Mouse (Mus musculus) MEL (cell line): ENCODE results near the gene Vangl1. TPM values are rescaled to one million over a fixed set of nuclear protein-coding genes. Genes with fewer than 3 reads are reported as not detected.

Experiments used
- DNase-seq: peaks from one replicate; pipeline ENCODE4 v3.0.0; 2011; ENCODE audit warnings: low read depth, low spot score
- H3K27ac ChIP-seq: 2 replicates; pipeline ENCODE4 v1.5.1; 2012; ENCODE audit warnings: low read depth, mild to moderate bottlenecking, control low read depth, low read length, moderate library complexity; ENCODE audit not compliant: control insufficient read depth
- H3K27me3 ChIP-seq, 2 experiments: fragments of 150-350 bp in 1 of 2; sonication (generic) in 1 of 2; 2 replicates each; pipeline ENCODE4 v1.6.1; 2012; ENCODE audit warnings: low read length in 2 of 2, mild to moderate bottlenecking in 2 of 2, improper control_type of control experiment in 1 of 2, moderate library complexity in 1 of 2; ENCODE audit not compliant: insufficient read depth in 2 of 2, control insufficient read depth in 1 of 2
- H3K36me3 ChIP-seq, 2 experiments: 2 replicates each; pipeline ENCODE4 v1.6.1; 2012 to 2014; ENCODE audit warnings: low read length in 2 of 2, improper control_type of control experiment in 1 of 2, inconsistent platforms in 1 of 2, mild to moderate bottlenecking in 1 of 2; ENCODE audit not compliant: insufficient read depth in 2 of 2, control insufficient read depth in 1 of 2
- H3K4me1 ChIP-seq, 2 experiments: fragments of 150-350 bp in 1 of 2; sonication (generic) in 1 of 2; 2 replicates each; pipeline ENCODE4 v1.6.1; 2012; ENCODE audit warnings: low read length in 2 of 2, improper control_type of control experiment in 1 of 2, mild to moderate bottlenecking in 1 of 2; ENCODE audit not compliant: insufficient read depth in 2 of 2, control insufficient read depth in 1 of 2
- H3K4me3 ChIP-seq, 2 experiments: fragments of 150-350 bp in 1 of 2; sonication (generic) in 1 of 2; 2 replicates each; pipeline ENCODE4 v1.5.1; 2012; ENCODE audit warnings: low read depth in 2 of 2, low read length in 2 of 2, mild to moderate bottlenecking in 2 of 2, moderate library complexity in 2 of 2, control low read depth in 1 of 2, improper control_type of control experiment in 1 of 2; ENCODE audit not compliant: control insufficient read depth in 1 of 2, insufficient read depth in 1 of 2
- H3K79me2 ChIP-seq: 2 replicates; pipeline ENCODE4 v1.6.1; 2012; ENCODE audit warnings: mild to moderate bottlenecking, low read length, moderate library complexity; ENCODE audit not compliant: control insufficient read depth, poor library complexity, insufficient read depth
- H3K9ac ChIP-seq: 2 replicates; pipeline ENCODE4 v1.6.1; 2012; ENCODE audit warnings: low read depth, mild to moderate bottlenecking, control low read depth, low read length, moderate library complexity; ENCODE audit not compliant: control insufficient read depth, poor library complexity, severe bottlenecking
- H3K9me3 ChIP-seq: fragments of 150-350 bp; sonication (generic); replicated peaks from 2 replicates; pipeline ENCODE4 v1.6.1; 2012; ENCODE audit warnings: mild to moderate bottlenecking, low read length, improper control_type of control experiment, moderate library complexity; ENCODE audit not compliant: insufficient read depth
- CHD2 ChIP-seq: IDR thresholded peaks from 2 replicates; pipeline ENCODE4 v1.6.1; 2011; ENCODE audit warnings: low read length, improper control_type of control experiment
- CTCF ChIP-seq, 3 experiments: IDR thresholded peaks in 2 of 3; conservative IDR thresholded peaks in 1 of 3; 2 replicates each; pipeline ENCODE4 v1.5.1; 2011 to 2012; ENCODE audit warnings: low read length in 3 of 3, low read depth in 2 of 3, mild to moderate bottlenecking in 2 of 3, improper control_type of control experiment in 1 of 3, inconsistent platforms in 1 of 3, mixed read lengths in 1 of 3, moderate library complexity in 1 of 3; ENCODE audit not compliant: control insufficient read depth in 1 of 3, insufficient read depth in 1 of 3, poor library complexity in 1 of 3, severe bottlenecking in 1 of 3
- E2F4 ChIP-seq: IDR thresholded peaks from 2 replicates; pipeline ENCODE4 v1.6.1; 2011; ENCODE audit warnings: low read depth, low read length, improper control_type of control experiment, borderline replicate concordance
- ELF1 ChIP-seq: IDR thresholded peaks from 2 replicates; pipeline ENCODE4 v1.6.1; 2014; ENCODE audit warnings: low read depth, mild to moderate bottlenecking, inconsistent platforms, low read length, improper control_type of control experiment, moderate library complexity
- ETS1 ChIP-seq: IDR thresholded peaks from 2 replicates; pipeline ENCODE4 v1.6.1; 2012; ENCODE audit warnings: low read depth, mild to moderate bottlenecking, inconsistent platforms, low read length, improper control_type of control experiment, moderate library complexity
- GABPA ChIP-seq: IDR thresholded peaks from 2 replicates; pipeline ENCODE4 v1.6.1; 2012; ENCODE audit warnings: low read depth, mild to moderate bottlenecking, inconsistent platforms, low read length, improper control_type of control experiment, moderate library complexity
- HCFC1 ChIP-seq: IDR thresholded peaks from 2 replicates; pipeline ENCODE4 v1.6.1; 2012; ENCODE audit warnings: low read depth, mild to moderate bottlenecking, inconsistent platforms, low read length, improper control_type of control experiment, moderate library complexity
- MAFK ChIP-seq: IDR thresholded peaks from 2 replicates; pipeline ENCODE4 v1.6.1; 2011; ENCODE audit warnings: low read depth, mild to moderate bottlenecking, low read length, improper control_type of control experiment, borderline replicate concordance
- MAX ChIP-seq: IDR thresholded peaks from 2 replicates; pipeline ENCODE4 v1.6.1; 2011; ENCODE audit warnings: low read length, improper control_type of control experiment
- MAZ ChIP-seq: IDR thresholded peaks from 2 replicates; pipeline ENCODE4 v1.6.1; 2012; ENCODE audit warnings: low read depth, mild to moderate bottlenecking, inconsistent platforms, low read length, improper control_type of control experiment
- MEF2A ChIP-seq: IDR thresholded peaks from 2 replicates; pipeline ENCODE4 v1.6.1; 2014; ENCODE audit warnings: low read depth, mild to moderate bottlenecking, inconsistent platforms, low read length, improper control_type of control experiment; ENCODE audit not compliant: poor library complexity, insufficient replicate concordance, severe bottlenecking; ENCODE audit errors: extremely low read depth
- NELFE ChIP-seq: IDR thresholded peaks from 2 replicates; pipeline ENCODE4 v1.6.1; 2011; ENCODE audit warnings: low read depth, low read length, improper control_type of control experiment
- NRF1 ChIP-seq: IDR thresholded peaks from 2 replicates; pipeline ENCODE4 v1.6.1; 2014; ENCODE audit warnings: low read depth, mild to moderate bottlenecking, inconsistent platforms, low read length, improper control_type of control experiment, moderate library complexity; ENCODE audit not compliant: poor library complexity, insufficient read depth, severe bottlenecking
- POLR2AphosphoS2 ChIP-seq: IDR thresholded peaks from 2 replicates; pipeline ENCODE4 v1.6.1; 2011; ENCODE audit warnings: low read length, improper control_type of control experiment
- POLR2AphosphoS5 ChIP-seq: IDR thresholded peaks from 2 replicates; pipeline ENCODE4 v1.6.1; 2012; ENCODE audit warnings: low read depth, borderline replicate concordance, mild to moderate bottlenecking, inconsistent platforms, low read length, moderate library complexity, mixed read lengths
- RAD21 ChIP-seq: IDR thresholded peaks from 2 replicates; pipeline ENCODE4 v1.6.1; 2011; ENCODE audit warnings: mild to moderate bottlenecking, low read depth, low read length, improper control_type of control experiment
- RCOR1 ChIP-seq: IDR thresholded peaks from 2 replicates; pipeline ENCODE4 v1.6.1; 2012; ENCODE audit warnings: low read depth, mild to moderate bottlenecking, inconsistent platforms, low read length, improper control_type of control experiment
- SIN3A ChIP-seq: IDR thresholded peaks from 2 replicates; pipeline ENCODE4 v1.6.1; 2012; ENCODE audit warnings: low read length, improper control_type of control experiment, inconsistent platforms
- TCF12 ChIP-seq: IDR thresholded peaks from 2 replicates; pipeline ENCODE4 v1.6.1; 2014; ENCODE audit warnings: low read depth, mild to moderate bottlenecking, inconsistent platforms, low read length, improper control_type of control experiment, moderate library complexity
- UBTF ChIP-seq: IDR thresholded peaks from 2 replicates; pipeline ENCODE4 v1.6.1; 2012; ENCODE audit warnings: low read depth, mild to moderate bottlenecking, inconsistent platforms, low read length, improper control_type of control experiment, moderate library complexity, borderline replicate concordance; ENCODE audit not compliant: insufficient read depth
- USF1 ChIP-seq: IDR thresholded peaks from 2 replicates; pipeline ENCODE4 v1.6.1; 2014; ENCODE audit warnings: low read depth, mild to moderate bottlenecking, inconsistent platforms, low read length, improper control_type of control experiment, moderate library complexity
- USF2 ChIP-seq, 2 experiments: IDR thresholded peaks; 2 replicates each; pipeline ENCODE4 v1.6.1; 2011 to 2012; ENCODE audit warnings: improper control_type of control experiment in 2 of 2, low read length in 2 of 2, borderline replicate concordance in 1 of 2, inconsistent platforms in 1 of 2, low read depth in 1 of 2, mild to moderate bottlenecking in 1 of 2; ENCODE audit not compliant: insufficient read depth in 1 of 2
- ZKSCAN1 ChIP-seq: IDR thresholded peaks from 2 replicates; pipeline ENCODE4 v1.6.1; 2012; ENCODE audit warnings: low read depth, mild to moderate bottlenecking, inconsistent platforms, low read length, improper control_type of control experiment, moderate library complexity
- ZMIZ1 ChIP-seq: IDR thresholded peaks from 2 replicates; pipeline ENCODE4 v1.6.1; 2012; ENCODE audit warnings: low read depth, mild to moderate bottlenecking, inconsistent platforms, low read length, improper control_type of control experiment, moderate library complexity
- polyA plus RNA-seq, 2 experiments: library from polyadenylated mRNA; stranded (reverse) in 1 of 2; unstranded in 1 of 2; fragments of >175 nt in 1 of 2; fragments of >200 nt in 1 of 2; gene quantifications; 2 replicates each; pipeline versions ENCODE4 v1.2.1 to v1.2.4; 2012; ENCODE audit warnings: low replicate concordance in 2 of 2, low read depth in 1 of 2; ENCODE audit not compliant: insufficient read length in 2 of 2, insufficient read depth in 1 of 2, missing spikeins in 1 of 2
- total RNA-seq: library from RNA; depleted of rRNA; stranded (reverse); fragments of 300-350 nt; gene quantifications from 2 replicates; pipeline ENCODE4 v1.2.3, GENCODE M21; 2012

Vangl1 gene
- total and polyA plus RNA-seq, 3 experiments = 6.5 to 15.1 TPM; not detected in 1

DNA sequence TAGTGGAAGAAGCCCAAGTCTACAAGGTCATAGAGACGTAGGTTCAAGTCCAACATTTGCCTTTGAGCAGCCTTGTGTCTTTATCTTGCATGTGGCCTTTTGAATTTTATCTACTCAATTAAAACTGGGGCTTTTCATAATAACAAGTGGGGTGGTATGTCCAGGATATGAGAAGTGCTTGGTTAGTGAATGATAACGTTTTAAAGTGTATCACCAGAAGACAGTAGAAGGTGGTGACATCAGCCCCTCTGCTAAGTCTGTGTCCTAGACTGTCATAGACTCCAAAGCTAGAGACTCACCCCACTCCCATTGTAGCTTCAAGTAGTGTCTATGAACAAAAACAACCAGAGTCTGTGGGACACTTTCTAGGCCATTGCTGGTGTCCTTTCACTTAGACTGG, 76.3 kb downstream of the Vangl1 start:
- H3K4me1 ChIP-seq = no peaks in the 10 kb centered on the region
- TF ChIP-seq E2F4 = no peak
- TF ChIP-seq POLR2AphosphoS2 = no peak
- TF ChIP-seq ZKSCAN1 = no peak
- TF ChIP-seq, all 39 proteins: peak for 0
- Histone ChIP-seq H3K4me3 (no peak overlapping the region), H3K79me2 (no peaks in the 10 kb centered on the region), H3K9me3 (no peaks in the 10 kb centered on the region), H3K9ac (no peak overlapping the region), H3K27me3 (no peaks in the 10 kb centered on the region), H3K36me3 (no peaks in the 10 kb centered on the region), H3K27ac (no peak overlapping the region)
- DNase-seq = no peak

GRCm38 (mm10) chr3:102127114-102127513, 77.4 kb downstream of the Vangl1 start:
- Histone ChIP-seq H3K4me1 (no peaks in the 10 kb centered on the region), H3K36me3 (no peaks in the 10 kb centered on the region), H3K79me2 (no peaks in the 10 kb centered on the region), H3K9ac (no peak overlapping the region), H3K4me3 (no peak overlapping the region), H3K27me3 (no peaks in the 10 kb centered on the region), H3K9me3 (no peaks in the 10 kb centered on the region), H3K27ac (no peak overlapping the region)
- TF ChIP-seq E2F4 (no peak), ZMIZ1 (no peak), MAZ (no peak), SIN3A (no peak), NRF1 (no peak), NELFE (no peak), HCFC1 (no peak), MAX (no peak), GABPA (no peak), USF1 (no peak), CHD2 (no peak), ETS1 (no peak), MEF2A (no peak), UBTF (no peak)
- DNase-seq = no peak

DNA sequence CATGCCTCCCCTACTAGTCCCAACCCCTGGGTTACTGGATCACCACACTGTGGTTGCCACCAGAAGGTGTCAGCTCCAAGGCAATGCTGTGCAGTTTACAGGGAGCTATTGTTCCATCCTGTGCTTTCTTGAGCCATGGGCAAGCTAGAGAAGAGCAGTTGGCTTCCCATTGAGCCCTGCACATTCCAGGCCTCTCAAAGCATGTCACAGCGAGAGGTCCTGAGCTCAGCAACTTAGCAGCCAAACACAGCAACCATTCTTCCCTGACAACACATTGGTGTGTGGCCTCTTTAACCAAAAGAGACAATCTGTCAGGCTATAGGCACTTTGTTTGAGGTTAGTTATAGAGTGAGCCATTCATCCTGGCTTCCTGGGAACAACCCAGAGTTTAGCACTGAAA, 78.9 kb downstream of the Vangl1 start:
- H3K36me3 ChIP-seq = no peaks in the 10 kb centered on the region
- H3K9me3 ChIP-seq = no peaks in the 10 kb centered on the region
- H3K27me3 ChIP-seq = no peaks in the 10 kb centered on the region
- H3K4me3 ChIP-seq = no peak overlapping the region
- no peaks in the 10 kb centered on the region for H3K79me2 ChIP-seq
- no peaks in the 10 kb centered on the region for H3K4me1 ChIP-seq
- no peak for TF ChIP-seq RAD21
- no peak for TF ChIP-seq POLR2AphosphoS5
- TF ChIP-seq ELF1 = no peak
- no peak for TF ChIP-seq UBTF
- TF ChIP-seq MAFK = no peak
- TF ChIP-seq ZKSCAN1 = no peak
- TF ChIP-seq TCF12 = no peak
- no peak for TF ChIP-seq RCOR1
- TF ChIP-seq USF2 (IDR thresholded peaks at IDR 0.05; ENCODE audit: borderline replicate concordance in 1 of 2, insufficient read depth in 1 of 2, low read depth in 1 of 2, low read length in 2 of 2) = no peak
- TF ChIP-seq CTCF (IDR thresholded peaks at IDR 0.05 in 2 of 3, conservative IDR thresholded peaks at IDR 0.05 in 1 of 3; ENCODE audit: control insufficient read depth in 1 of 3, insufficient read depth in 1 of 3, low read depth in 2 of 3, low read length in 3 of 3, poor library complexity in 1 of 3, severe bottlenecking in 1 of 3) = no peak
- no peak for DNase-seq
- no peak overlapping the region for H3K27ac ChIP-seq
- no peak overlapping the region for H3K9ac ChIP-seq
